Comparison of ENCODE assay signal across 21 mouse cellular contexts in genomic region chr16:5137006-5137540, GRCm38 (mm10). TPM values are rescaled to one million over a fixed set of nuclear protein-coding genes. Genes with fewer than 3 reads are reported as not detected.
A peak's percentile ranks its signal among the peaks of the same experiment; 100 is the strongest.
DNase-seq lines count a peak whose midpoint lies in the region; ATAC-seq lines count a peak whose summit lies in the region.
"Had no signal": no experiment of that assay in that cellular context is flagged by ENCODE, and none has a peak within 500 bp of the region (broad histone marks: within the 10 kb centered on the region; RNA-seq: fewer than 3 reads in every experiment).

No protein-coding gene starts in this region.

- H3K27me3 ChIP-seq in heart, embryonic 11.5 days (ENCODE audit: control insufficient read depth, insufficient read depth, low read length): peaks cover 27% of the 10 kb centered on the region
- peaks cover 16% of the 10 kb centered on the region for H3K27me3 ChIP-seq in lung, embryonic 16.5 days (ENCODE audit: control insufficient read depth, insufficient read depth, low read depth, low read length)

- no peaks in the 10 kb centered on the region for H3K36me3 ChIP-seq in heart, embryonic 11.5 days (ENCODE audit: control insufficient read depth, insufficient read depth, low read length)
- H3K36me3 ChIP-seq in lung, embryonic 16.5 days (ENCODE audit: control insufficient read depth, insufficient read depth, low read length): no peaks in the 10 kb centered on the region
- H3K36me3 ChIP-seq: forebrain, embryonic 15.5 days; heart, embryonic 12.5 days; hindbrain, embryonic 15.5 days; kidney, embryonic 15.5 days; limb, embryonic 12.5 days; liver, embryonic 15.5 days; midbrain, embryonic 12.5 days; neural tube, embryonic 12.5 days had no signal

- H3K9me3 ChIP-seq in heart, embryonic 11.5 days (replicated peaks; ENCODE audit: control insufficient read depth, low read length): no peaks in the 10 kb centered on the region
- no peaks in the 10 kb centered on the region for H3K9me3 ChIP-seq in lung, embryonic 16.5 days (ENCODE audit: control insufficient read depth, low read length)
- H3K9me3 ChIP-seq: forebrain, embryonic 15.5 days; heart, embryonic 12.5 days; hindbrain, embryonic 15.5 days; kidney, embryonic 15.5 days; limb, embryonic 12.5 days; liver, embryonic 15.5 days; midbrain, embryonic 12.5 days; neural tube, embryonic 12.5 days had no signal

- H3K4me3 ChIP-seq in heart, embryonic 11.5 days (ENCODE audit: low read depth, low read length): no peak overlapping the region
- H3K4me3 ChIP-seq in lung, embryonic 16.5 days (ENCODE audit: low read length): no peak overlapping the region
- H3K4me3 ChIP-seq: forebrain, embryonic 15.5 days; heart, embryonic 12.5 days; hindbrain, embryonic 15.5 days; kidney, embryonic 15.5 days; limb, embryonic 12.5 days; liver, embryonic 15.5 days; midbrain, embryonic 12.5 days; neural tube, embryonic 12.5 days had no signal

- peaks cover 19% of the 10 kb centered on the region for H3K4me1 ChIP-seq in heart, embryonic 11.5 days (ENCODE audit: control insufficient read depth, insufficient read depth, low read length)
- peaks cover 22% of the 10 kb centered on the region for H3K4me1 ChIP-seq in lung, embryonic 16.5 days (replicated peaks; ENCODE audit: control insufficient read depth, insufficient read depth, low read length)

- peak; percentile 85 for DNase-seq in heart, adult 11 months
- DNase-seq in lung, adult 18-20 months: no peak
- DNase-seq in embryo, embryonic 9.5 days (ENCODE audit: extremely low spot score): peak; percentile 18
- DNase-seq in right cerebral cortex, adult 18-20 months: no peak
- DNase-seq in right cerebral cortex, adult 2 months (ENCODE audit: low spot score in 2 of 2): no peak
- DNase-seq: cerebellum, adult 9-11 months; thymus, adult 18-20 months had no signal

- no peak overlapping the region for H3K27ac ChIP-seq in heart, embryonic 11.5 days (ENCODE audit: low read depth, low read length)
- peak overlapping the region; percentile 91 for H3K27ac ChIP-seq in lung, embryonic 16.5 days (ENCODE audit: low read length)
- H3K27ac ChIP-seq: forebrain, embryonic 15.5 days; hindbrain, embryonic 15.5 days; limb, embryonic 12.5 days; liver, embryonic 15.5 days; midbrain, embryonic 12.5 days; neural tube, embryonic 12.5 days had no signal

- no peak for ATAC-seq in heart, embryonic 11.5 days (replicated peaks; ENCODE audit: insufficient number of reproducible peaks, low FRiP score, low TSS enrichment)
- ATAC-seq in lung, embryonic 16.5 days (ENCODE audit: low read depth): no peak
- ATAC-seq: activated CD4-positive, CD25-positive, alpha-beta regulatory T cell, adult 4 months; forebrain, embryonic 15.5 days had no signal

- no peak overlapping the region for H3K9ac ChIP-seq in heart, embryonic 11.5 days (ENCODE audit: low read depth, low read length)
- no peak overlapping the region for H3K9ac ChIP-seq in lung, embryonic 16.5 days (ENCODE audit: low read length)
- H3K9ac ChIP-seq: forebrain, embryonic 15.5 days; heart, embryonic 12.5 days; hindbrain, embryonic 15.5 days; kidney, embryonic 15.5 days; limb, embryonic 12.5 days; liver, embryonic 15.5 days; midbrain, embryonic 12.5 days; neural tube, embryonic 12.5 days had no signal

- WGBS in heart, embryonic 11.5 days (ENCODE audit: insufficient replicate concordance): 69% methylated on average over 12 of the region's 12 CpGs
- 52% methylated on average over 12 of the region's 12 CpGs for WGBS in lung, embryonic 16.5 days

- no peak overlapping the region for H3K4me2 ChIP-seq in heart, embryonic 11.5 days
- no peak overlapping the region for H3K4me2 ChIP-seq in lung, embryonic 16.5 days (ENCODE audit: low read depth, low read length)
- H3K4me2 ChIP-seq: forebrain, embryonic 15.5 days; heart, embryonic 12.5 days; hindbrain, embryonic 15.5 days; kidney, embryonic 15.5 days; limb, embryonic 12.5 days; liver, embryonic 15.5 days; midbrain, embryonic 12.5 days; neural tube, embryonic 12.5 days had no signal

RNA-seq across cellular contexts. Expression of gene Ppl, which starts 4.9 kb away (rescaled TPM):
- polyA plus RNA-seq in heart, embryonic 11.5 days (2014; fragmentation: Nextera tagmentation; extraction: Ambion mirVana): 1.3 and 1.6 TPM in 2 replicates
- 8.7 and 9.3 TPM in 2 replicates for polyA plus RNA-seq in lung, embryonic 16.5 days (2015; fragmentation: Nextera tagmentation; extraction: Ambion mirVana)

RNA-seq across cellular contexts. Expression of gene Sec14l5, which starts 9.8 kb away (rescaled TPM):
- polyA plus RNA-seq in heart, embryonic 11.5 days (2014; fragmentation: Nextera tagmentation; extraction: Ambion mirVana): 0.11 TPM in 1 of 2 replicates, not detected in the other
- 0.65 and 0.78 TPM in 2 replicates for polyA plus RNA-seq in lung, embryonic 16.5 days (2015; fragmentation: Nextera tagmentation; extraction: Ambion mirVana)
- polyA plus RNA-seq: activated CD4-positive, CD25-positive, alpha-beta regulatory T cell, adult 4 months; heart, embryonic 12.5 days; intestine, embryonic 16.5 days; large intestine, adult 2 months; liver, embryonic 15.5 days; small intestine, adult 2 months had no signal

Comparison
In these comparisons a context has a peak if more than half of its experiments do, and no peak if none do; other contexts are left out.
1. DNase-seq: peak in heart, adult 11 months (single experiment) and embryo, embryonic 9.5 days (single experiment); none in lung, adult 18-20 months (0 of 2), right cerebral cortex, adult 18-20 months (single experiment) and right cerebral cortex, adult 2 months (0 of 2).